Mouse (Mus musculus) ES-Bruce4 (cell line): ENCODE data around the gene Pfkp.

Experiments
- CTCF ChIP-seq: IDR thresholded peaks from one replicate; pipeline ENCODE4 v1.8.1; 2011; ENCODE audit warnings: low read depth, low read length
- POLR2A ChIP-seq: IDR thresholded peaks from one replicate; pipeline ENCODE4 v1.8.1; 2011; ENCODE audit warnings: low read length; ENCODE audit not compliant: insufficient read depth

- TF ChIP-seq CTCF (no peak), POLR2A (no peak)
These were observed 29.9 kb downstream of the Pfkp start for GRCm38 (mm10) chr13:6618711-6619110.
